Mouse (Mus musculus): ENCODE data around the gene Evx2.

DNA sequence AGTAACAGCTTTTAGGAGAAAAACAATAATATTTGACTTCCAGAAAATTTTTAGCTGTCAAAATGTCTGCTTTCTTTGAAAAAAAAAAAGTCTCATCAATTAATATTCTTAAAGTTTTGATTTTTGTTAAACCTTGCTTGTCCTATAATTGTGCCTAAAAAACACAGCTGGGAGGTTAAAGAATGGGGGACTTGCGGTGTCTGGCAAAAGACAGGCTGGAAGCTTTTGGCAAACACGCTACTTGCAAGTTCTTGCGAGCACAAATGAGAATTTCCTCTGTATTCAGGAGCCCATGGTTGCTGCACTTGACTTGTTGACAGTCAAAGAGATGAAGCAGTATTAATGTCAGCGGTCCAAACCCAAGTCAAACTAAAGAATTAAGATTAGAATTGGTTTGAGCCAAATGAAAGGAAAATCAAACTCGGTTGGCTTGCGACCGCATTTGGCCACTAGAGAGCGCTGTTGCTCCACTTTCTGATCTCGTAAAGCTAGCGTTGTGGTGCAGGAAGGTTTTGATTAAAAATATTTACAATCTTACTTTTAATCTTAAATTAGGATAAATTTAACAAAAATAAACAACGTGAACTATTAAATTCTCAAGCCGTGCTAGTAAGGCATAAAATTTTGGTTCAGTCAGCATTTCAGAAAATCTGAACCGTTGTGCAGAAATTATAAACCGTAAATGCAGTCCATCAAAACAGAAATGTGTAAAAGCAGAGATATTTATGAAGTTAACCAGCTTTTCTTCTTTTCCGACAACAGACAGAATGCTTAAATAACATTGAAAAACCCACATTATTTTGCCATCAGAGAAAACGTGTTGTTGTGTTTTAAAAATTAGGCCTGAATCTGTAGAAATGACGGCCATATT, 42.8 kb upstream of the Evx2 start:
- TF ChIP-seq POLR2A (IDR thresholded peaks at IDR 0.05; ENCODE audit: borderline replicate concordance, low read depth, low read length) = no peak
- peak; percentile 92 for TF ChIP-seq CTCF (IDR thresholded peaks at IDR 0.05; ENCODE audit: low read depth, low read length)
